Mouse (Mus musculus) liver, embryonic 11.5 days (tissue): Measurements from ENCODE around the gene Pik3r4. TPM values are rescaled to one million over a fixed set of nuclear protein-coding genes. Genes with fewer than 3 reads are reported as not detected.

Experiments used
- polyA plus RNA-seq: library from polyadenylated mRNA; unstranded; fragments of >200 nt; fragmentation: Nextera tagmentation; extraction: Ambion mirVana; gene quantifications from 2 replicates; pipeline ENCODE4 v1.2.1, GENCODE M21; 2014

Pik3r4 gene
- polyA plus RNA-seq, 1 experiment from 2014 or later, result 19.5 TPM

Other genes with a start within 250 kb of the Pik3r4 start
- gene Aste1, start 247.6 kb upstream of the Pik3r4 start, polyA plus RNA-seq, result 10.8 and 11.4 TPM in 2 replicates
- 0.13 and 0.29 TPM in 2 replicates for gene Nek11, start 247.5 kb upstream of the Pik3r4 start, polyA plus RNA-seq
- 45.9 and 56.3 TPM in 2 replicates for gene Atp2c1, start 115.7 kb upstream of the Pik3r4 start, polyA plus RNA-seq
- gene Col6a6, start 185.2 kb downstream of the Pik3r4 start, polyA plus RNA-seq, result 0.16 and 0.21 TPM in 2 replicates